Mouse (Mus musculus): ENCODE data around the gene Vcp. TPM values are rescaled to one million over a fixed set of nuclear protein-coding genes. Genes with fewer than 3 reads are reported as not detected.

The Vcp gene
- total RNA-seq, 1 experiment from 2014 or later, result 128 TPM

DNA sequence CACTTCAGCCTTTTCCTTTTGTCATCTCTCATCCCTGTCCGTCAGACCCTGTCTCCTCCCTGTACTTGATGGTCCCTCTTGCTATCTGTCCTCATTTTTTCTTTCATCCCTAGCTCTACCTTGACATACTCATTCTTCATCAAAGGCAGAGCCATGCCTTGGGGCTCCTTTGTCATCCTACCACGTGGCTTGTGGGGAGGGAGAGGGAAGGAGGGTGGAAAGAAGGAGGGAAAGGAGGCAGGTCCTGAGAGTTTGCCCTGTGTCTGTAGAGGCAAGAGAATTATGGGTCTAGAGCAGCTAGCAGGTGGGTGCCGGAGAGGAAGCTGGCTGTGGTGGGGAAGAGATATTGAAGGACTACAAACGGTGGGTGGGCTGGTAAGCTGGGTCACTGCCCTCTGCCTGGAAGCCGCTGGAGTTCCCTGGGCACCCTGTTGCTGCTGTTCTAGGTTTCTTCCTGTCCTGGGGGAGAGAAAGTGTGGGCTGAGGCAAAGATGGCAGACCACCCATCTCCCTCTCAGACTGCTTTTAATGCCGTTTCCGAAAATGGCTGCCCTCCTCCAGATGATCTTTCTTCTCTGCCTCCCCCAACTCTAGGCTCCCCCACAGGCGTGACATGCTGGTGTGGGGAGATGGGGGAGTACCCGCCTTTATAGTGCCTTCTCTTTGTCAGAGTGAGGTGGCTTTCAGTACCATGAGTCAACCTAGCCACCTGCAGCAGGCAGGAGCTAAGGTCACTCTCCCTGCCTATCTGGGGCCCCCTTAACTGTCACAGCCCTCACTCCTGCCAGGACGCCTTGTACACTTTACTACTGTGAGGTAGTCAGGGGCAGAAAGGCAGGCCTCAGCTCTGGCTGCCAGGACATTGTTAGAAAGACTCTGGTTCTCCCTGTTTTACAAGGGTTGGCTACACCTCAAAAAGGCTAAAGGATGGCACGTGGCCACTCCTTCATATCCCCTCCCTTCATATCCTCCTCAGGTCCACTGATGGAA is 48.8 kb downstream of the Vcp start:
- ATAC-seq (ENCODE audit: extremely low read depth, insufficient number of reproducible peaks, low FRiP score, poor library complexity, severe bottlenecking), result no peak

DNA sequence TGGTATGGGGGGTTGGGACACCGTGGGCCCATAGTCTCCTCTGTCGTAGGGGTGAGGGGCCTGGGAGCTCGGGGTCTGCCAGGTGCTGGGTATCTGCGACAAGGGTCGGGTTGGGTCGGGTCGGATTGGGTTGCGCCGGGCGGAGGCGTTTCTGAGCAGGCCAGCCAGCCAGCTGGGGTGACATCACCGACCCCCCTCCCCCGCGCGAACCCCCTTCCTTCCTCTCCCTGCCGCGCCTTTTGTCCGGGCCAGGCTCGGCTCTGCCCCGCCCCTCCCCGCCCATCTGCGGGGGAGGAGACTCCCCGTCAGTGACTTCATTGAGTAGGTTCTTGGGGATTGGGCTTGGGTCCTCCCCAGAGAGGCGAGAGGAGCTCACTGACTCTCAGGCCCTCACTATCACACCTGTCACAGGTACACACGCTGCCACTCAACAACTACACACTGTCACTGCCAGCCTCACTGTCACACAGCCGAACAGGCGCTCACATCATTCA is 50.2 kb downstream of the Vcp start:
- peak; percentile 41 for ATAC-seq (ENCODE audit: extremely low read depth, insufficient number of reproducible peaks, low FRiP score, poor library complexity, severe bottlenecking)

DNA sequence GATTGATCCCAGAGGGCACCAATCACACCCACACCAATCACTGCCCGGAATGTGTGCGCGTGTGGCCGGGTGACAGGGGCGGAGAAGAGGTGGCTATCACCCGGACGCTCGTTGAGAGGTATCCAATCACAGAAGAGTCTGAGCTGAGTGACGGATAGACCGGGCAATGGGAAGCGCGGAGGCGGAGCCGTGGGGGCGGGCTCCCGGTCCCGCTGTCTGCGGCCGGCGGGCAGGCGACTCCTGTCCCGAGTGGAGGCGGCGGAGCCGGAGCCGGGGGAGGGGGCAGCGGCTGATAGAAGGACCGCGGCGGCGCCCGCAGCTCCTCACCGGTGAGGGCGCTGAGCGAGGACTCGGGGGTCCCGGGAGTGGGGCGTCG is 50.6 kb downstream of the Vcp start, which contains the start of gene Dnajb5:
Dnajb5 (plus strand) TSS at position 139 of the 376 bp plus-strand sequence.
- peak; percentile 92 for ATAC-seq (ENCODE audit: extremely low read depth, insufficient number of reproducible peaks, low FRiP score, poor library complexity, severe bottlenecking)

DNA sequence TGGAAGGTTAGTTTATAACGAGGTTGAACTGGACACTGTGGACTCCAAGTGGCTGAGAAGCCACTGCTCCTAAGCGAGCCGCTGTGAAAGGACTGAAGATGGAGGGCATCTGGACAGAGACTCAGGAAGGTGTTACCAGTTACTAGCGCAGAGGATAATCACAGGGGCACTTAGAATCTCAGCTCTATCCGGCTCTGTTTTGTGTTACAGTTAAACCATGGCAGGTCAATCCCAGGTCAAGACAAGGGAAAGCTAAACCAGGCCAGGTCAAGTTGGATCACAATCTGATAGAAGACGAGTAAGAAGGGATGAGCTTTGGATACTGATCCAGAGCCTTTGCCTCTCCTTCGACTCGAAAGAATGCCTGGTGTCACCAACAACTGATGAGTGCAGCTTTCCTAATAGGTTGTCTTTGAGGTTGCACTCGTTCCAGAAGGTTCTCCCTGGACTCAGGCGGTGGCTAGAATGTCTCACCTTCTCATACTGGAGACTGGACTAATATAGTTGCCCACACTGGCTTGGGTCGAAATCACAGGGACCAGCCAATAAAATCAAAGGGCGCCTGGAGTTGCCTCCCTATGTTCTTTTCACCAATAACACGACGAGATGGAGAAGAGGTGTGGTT is 51.1 kb downstream of the Vcp start:
- no peak for ATAC-seq (ENCODE audit: extremely low read depth, insufficient number of reproducible peaks, low FRiP score, poor library complexity, severe bottlenecking)

DNA sequence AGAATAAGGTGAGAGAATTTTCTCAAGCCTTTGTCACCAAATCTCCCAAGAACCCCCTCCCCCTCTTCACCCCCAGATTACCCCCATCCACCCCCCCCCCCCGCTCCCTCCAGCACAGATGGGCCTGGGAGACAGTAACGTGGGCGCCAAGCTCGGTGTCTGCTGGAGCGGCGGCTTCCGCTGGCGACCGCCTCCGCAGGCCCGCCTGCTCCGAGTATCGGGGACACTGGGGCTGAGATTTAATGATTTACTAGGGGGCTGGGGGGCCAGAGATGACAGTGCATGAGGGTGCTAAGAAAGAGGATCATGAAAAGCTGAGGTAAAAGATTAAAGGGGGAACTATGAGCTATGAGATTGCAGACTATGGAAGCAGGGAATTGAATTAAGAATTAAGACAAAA is 51.8 kb downstream of the Vcp start:
- ATAC-seq (ENCODE audit: extremely low read depth, insufficient number of reproducible peaks, low FRiP score, poor library complexity, severe bottlenecking), result no peak

DNA sequence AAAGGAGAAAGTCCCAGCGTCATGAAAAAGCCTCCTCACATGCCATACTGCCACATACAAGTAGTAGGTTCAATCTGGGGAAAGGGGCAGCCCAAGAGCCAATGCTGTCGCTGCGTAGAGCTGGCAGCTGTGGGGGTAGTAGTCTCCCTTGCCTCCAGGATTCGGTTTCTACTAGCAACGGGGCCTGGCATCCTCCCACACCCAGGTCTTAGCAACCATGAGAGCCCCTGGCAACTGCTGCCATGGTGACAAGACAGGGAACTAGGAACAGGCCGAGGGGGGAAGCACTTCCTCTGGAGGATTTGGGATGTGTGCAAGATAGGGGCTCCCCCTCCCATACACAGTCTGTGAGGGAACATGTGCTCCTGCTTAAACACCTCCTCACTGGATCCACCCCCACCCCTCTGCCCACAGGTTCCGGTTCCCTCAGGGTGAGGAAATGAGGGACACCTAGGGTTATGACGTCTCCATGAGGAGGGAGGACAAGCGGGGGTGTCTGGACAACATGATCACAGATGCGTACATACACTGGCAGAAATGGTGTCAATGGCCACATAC is 53.5 kb downstream of the Vcp start:
- ATAC-seq (ENCODE audit: extremely low read depth, insufficient number of reproducible peaks, low FRiP score, poor library complexity, severe bottlenecking), result no peak

DNA sequence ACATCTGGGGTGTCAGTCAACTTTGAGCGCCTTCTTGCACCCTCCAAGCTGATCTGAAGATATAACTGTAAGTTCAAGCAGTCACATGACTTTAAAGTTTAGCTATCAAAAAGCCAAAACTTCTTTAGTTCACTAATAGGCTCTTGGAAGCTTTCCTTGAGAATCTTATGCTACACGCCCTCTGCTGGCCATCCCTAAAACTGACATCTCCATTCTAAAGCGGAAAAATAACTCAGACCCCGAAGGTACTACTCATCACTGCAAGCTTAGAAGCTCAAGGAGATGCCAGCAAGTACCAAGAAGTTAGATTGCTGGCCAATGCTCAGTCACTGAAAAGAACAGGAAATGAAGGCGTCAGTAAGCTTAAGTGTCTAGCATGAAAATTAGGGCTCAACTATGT is 54.4 kb downstream of the Vcp start:
- ATAC-seq (ENCODE audit: extremely low read depth, insufficient number of reproducible peaks, low FRiP score, poor library complexity, severe bottlenecking), result no peak

DNA sequence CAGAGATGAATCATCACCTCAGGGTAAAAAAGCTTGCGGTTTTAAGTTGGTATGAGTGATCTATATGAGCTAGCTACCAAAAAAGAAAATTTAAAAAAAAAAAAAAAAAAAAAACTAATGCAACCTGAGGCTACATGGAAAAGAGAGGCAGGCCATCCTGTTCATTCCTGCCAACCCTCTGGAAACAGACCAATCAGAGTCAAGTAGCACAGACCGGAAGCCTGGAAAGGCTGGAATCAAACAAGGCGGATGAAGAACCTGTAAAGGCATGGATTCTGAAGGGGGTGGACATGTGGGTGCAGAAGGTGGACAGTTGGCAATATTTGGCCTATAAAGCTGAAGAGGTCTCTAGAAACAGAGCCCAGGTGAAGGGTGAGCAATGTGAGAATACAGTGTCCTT is 54.9 kb downstream of the Vcp start:
- no peak for ATAC-seq (ENCODE audit: extremely low read depth, insufficient number of reproducible peaks, low FRiP score, poor library complexity, severe bottlenecking)

DNA sequence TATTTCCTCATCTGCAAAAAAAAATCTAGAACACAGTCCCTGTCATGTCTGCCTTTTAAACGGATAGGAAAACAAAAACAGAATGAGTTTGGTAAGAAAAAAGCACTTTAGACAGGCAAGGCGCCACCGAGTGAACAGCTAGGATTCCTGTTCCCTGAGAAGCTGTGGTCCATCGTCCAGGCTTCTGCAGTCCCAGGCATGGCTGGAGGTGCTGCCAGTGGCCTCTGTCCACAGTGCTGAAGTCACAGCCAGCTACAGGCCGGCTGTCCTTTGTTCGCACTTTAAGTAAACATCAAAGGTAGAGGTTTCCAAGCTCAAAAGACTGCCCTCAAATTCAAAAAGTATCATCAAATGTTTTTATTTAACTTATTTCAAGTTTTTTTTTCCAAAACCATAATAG is 55.3 kb downstream of the Vcp start:
- no peak for ATAC-seq (ENCODE audit: extremely low read depth, insufficient number of reproducible peaks, low FRiP score, poor library complexity, severe bottlenecking)

DNA sequence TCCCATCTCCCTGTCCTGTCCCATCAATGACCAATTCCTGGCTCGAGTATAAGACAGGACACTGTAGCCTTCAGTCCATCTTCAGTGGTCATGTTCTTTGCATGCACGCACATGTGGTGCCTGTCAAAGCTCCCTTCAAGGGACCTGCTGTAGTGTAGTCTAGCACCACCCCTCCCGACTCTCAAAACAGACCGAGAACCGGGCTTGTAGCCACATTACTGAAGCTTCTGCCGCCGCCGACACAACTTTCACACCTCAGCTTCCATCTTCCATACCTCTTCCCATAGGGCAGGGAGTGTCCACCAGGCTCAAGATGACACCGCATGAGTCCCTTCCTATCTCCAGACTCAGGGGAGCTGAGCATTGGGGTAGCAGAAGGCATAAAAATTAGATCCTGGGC is 56.1 kb downstream of the Vcp start:
- ATAC-seq (ENCODE audit: extremely low read depth, insufficient number of reproducible peaks, low FRiP score, poor library complexity, severe bottlenecking), result no peak

DNA sequence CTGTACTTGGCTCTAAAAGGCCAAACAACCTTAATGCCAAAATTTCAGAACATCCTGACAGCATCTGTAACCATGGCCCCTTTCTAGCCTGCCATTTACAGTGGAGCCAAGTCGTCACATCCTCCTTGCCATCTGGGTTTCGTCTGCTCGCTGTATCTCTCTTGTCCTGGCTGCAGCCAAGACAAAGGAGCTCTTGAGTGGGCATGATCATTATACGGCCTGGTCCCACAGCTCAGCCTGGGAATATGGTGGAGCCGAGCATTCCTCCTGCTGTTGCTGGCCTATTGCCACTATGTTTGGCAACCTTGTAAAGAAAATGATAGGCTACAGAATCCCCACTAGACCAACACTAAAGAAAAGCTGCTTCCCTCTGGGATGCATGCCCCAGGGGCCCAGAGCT is 57.0 kb downstream of the Vcp start:
- no peak for ATAC-seq (ENCODE audit: extremely low read depth, insufficient number of reproducible peaks, low FRiP score, poor library complexity, severe bottlenecking)

DNA sequence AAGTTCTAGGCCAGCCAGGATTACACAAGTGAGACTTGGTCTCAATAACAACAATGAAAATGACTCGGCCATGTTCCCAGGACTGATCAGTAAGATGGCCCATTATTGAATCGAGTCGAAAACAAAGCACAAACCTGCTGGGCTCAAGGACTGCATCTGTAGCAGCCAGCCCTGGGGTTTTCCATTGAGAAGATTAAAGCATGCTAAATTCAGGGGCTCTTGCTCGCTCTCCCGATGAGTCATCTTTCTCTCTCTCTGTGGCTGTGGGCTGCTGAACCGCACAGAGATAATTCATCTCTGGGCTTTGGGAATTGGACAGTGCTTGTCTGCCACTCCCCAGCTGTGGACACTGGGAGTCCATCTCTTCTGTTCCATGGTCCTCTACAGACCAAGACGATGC is 58.9 kb downstream of the Vcp start:
- no peak for ATAC-seq (ENCODE audit: extremely low read depth, insufficient number of reproducible peaks, low FRiP score, poor library complexity, severe bottlenecking)

DNA sequence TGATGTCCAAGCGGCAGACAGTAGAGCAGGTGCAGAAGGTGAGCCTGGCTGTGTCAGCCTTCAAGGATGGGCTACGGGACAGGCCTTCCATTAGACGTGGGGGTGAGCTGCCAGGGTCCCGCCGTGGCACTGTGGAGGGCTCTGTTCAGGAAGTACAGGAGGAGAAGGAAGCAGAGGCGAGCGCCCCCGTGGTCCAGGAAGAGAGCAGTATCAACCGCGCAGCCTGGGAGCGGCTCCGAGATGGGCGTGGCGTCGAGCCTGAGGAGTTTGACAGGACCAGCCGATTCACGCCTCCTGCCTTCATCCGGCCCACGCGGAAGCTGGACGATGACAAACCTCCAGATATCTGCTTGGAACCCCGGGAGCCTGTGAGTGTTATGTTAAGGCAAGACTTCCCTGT is 66.7 kb downstream of the Vcp start:
- no peak for ATAC-seq (ENCODE audit: extremely low read depth, insufficient number of reproducible peaks, low FRiP score, poor library complexity, severe bottlenecking)

DNA sequence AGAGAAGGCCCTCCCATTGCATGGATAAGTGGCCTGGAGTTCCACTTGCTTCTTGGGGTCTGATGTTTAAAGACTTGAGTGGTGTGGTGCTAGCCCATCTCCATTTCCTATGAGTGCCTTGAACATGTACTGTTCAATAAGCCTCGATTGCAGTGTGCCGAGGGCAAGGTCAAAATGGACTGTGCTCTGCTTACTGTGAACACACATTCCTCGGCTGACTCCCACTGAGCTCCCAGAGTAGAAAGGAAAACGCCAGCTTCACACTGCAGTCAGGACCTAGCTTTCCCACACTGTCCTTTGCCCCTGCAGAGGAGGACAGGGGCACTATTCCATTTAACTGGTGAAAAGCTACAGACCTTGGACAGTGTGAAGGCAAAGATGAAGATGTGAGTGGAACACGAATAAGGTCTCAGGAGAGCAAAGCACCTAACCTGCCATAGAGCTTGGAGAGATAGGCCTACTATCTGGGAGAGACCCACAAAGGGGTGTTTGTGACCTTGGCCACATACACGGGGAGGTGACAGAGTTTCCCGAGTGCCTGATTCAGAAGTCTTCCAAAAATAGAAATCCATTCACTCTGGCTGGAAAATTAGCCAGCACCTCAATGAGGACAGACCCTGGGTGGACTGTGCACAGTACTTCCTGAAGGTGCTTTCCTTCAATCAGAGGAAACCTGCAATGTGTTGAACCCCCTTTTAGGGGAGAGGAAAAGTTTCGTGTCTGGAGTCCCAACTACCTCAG is 67.9 kb downstream of the Vcp start:
- ATAC-seq (ENCODE audit: extremely low read depth, insufficient number of reproducible peaks, low FRiP score, poor library complexity, severe bottlenecking), result no peak

Other genes starting within 250 kb of the Vcp start
- gene Ccl19, start 243.9 kb downstream of the Vcp start, total RNA-seq (2017), result not detected in 2 replicates
- gene Ccl21a, start 226.5 kb downstream of the Vcp start, total RNA-seq (2017), result not detected in 2 replicates
- gene Fam205a1, start 146.6 kb downstream of the Vcp start, total RNA-seq (2017), result not detected in 2 replicates
- gene Gm12394, start 143.7 kb downstream of the Vcp start, total RNA-seq (2017), result not detected in 2 replicates
- not detected in 2 replicates for gene Fam205c, start 126.3 kb downstream of the Vcp start, total RNA-seq (2017)
- gene Phf24, start 83.8 kb downstream of the Vcp start, total RNA-seq (2017), result not detected in 2 replicates
- gene Dnajb5, start 50.7 kb downstream of the Vcp start, total RNA-seq (2017), result 8.5 and 8.8 TPM in 2 replicates
- gene 1700022I11Rik, start 30.9 kb downstream of the Vcp start, total RNA-seq (2017), result 0.93 TPM in 1 of 2 replicates, not detected in the other
- gene Fancg, start 10.0 kb upstream of the Vcp start, total RNA-seq (2017), result 13.9 and 27.7 TPM in 2 replicates
- gene Pigo, start 25.3 kb upstream of the Vcp start, total RNA-seq (2017), result 10.7 and 15.6 TPM in 2 replicates
- 49.5 and 56.1 TPM in 2 replicates for gene Stoml2, start 31.2 kb upstream of the Vcp start, total RNA-seq (2017)
- 14.8 and 18.5 TPM in 2 replicates for gene Fam214b, start 45.7 kb upstream of the Vcp start, total RNA-seq (2017)
- gene Unc13b, start 58.4 kb upstream of the Vcp start, total RNA-seq (2017), result 0.74 and 0.93 TPM in 2 replicates